Mouse (Mus musculus): ENCODE measurements at regions not wholly inside any gene's neighbourhood (a gene's known extent, or its start where the extent isn't known, plus 50 kb on each side); places are given as distances from the start of the nearest gene placed in this dataset.

DNA sequence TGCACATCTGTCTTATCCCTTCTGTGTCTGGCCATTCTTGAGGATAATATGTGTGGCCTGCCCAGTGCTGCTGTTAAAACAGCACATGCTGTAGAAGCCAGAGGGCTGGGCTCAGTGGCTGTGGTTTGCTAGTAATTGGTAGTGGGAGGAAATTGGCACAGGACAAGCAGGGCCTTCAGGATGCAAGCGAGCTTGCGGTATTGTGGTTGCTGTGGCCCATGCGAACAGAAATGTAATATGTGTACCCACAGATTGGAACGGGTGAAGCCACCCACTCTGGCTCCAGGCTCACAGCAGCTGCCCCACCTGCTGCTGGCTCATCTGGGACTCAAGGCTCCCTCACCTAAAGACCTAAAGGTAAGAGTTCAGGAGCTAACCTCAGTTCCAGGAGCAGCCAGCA is 51.8 kb upstream of the Tgm3 start:
- Histone ChIP-seq H3K27me3 (replicated peaks) (no peaks in the 10 kb centered on the region), H3K36me3 (no peaks in the 10 kb centered on the region), H3K4me2 (replicated peaks) (no peak overlapping the region), H3K4me3 (no peak overlapping the region), H3K9me3 (no peaks in the 10 kb centered on the region), H3K27ac (no peak overlapping the region), H3K4me1 (0 out of 2 replicates have a peak, but pooled peaks cover 2% of the 10 kb centered on the region), H3K9ac (no peak overlapping the region)
- 89% methylated on average over 4 of the region's 4 CpGs for WGBS
- no peak for ATAC-seq (ENCODE audit: low FRiP score, low read depth)

DNA sequence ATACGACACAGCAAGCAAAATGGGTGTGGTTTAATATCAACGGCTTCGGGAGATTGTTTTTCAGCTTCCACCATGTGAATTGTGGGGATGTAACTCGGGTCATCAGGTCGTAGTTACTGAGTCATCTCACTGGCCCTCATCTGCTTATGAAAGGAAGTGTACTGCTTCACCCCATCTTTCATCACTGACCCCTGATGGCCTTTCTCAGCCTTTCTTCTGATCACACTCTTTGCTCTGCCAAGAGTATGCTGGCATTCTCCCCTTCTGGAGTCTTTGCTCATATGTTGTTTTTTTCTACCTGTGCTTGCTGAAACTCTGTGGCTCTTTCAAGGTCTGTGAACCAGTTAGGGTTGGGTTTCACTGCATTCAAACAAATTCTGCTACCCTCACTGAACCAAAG is 50.6 kb upstream of the Tgm3 start:
- Histone ChIP-seq H3K4me2 (replicated peaks) (no peak overlapping the region), H3K9ac (no peak overlapping the region), H3K4me1 (no peaks in the 10 kb centered on the region), H3K9me3 (no peaks in the 10 kb centered on the region), H3K36me3 (no peaks in the 10 kb centered on the region), H3K27me3 (replicated peaks) (no peaks in the 10 kb centered on the region), H3K4me3 (no peak overlapping the region), H3K27ac (no peak overlapping the region)
- WGBS, result 57% methylated on average over 5 of the region's 5 CpGs
- no peak for ATAC-seq (ENCODE audit: low FRiP score, low read depth)
